ENCODE assay signal across 20 mouse cellular contexts in the genomic region with DNA sequence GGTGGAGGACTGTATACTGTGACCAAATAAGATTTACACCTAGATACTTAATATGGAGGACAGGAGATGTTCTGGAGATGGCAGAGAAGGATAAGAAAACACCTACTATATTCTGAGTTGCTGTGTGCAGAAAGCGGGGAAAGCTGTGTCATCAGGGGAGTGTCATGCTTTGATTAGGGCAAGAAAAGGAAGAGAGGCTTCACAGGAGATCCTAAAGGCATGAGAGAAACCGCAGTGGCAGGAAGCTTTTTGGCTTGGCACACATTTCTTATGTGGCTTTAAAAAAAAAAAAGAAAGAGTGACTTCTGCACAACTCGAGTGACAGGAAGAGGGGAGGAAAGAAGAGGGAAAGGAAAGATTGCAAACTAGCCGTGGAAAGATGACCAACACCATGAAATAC. TPM values are rescaled to one million over a fixed set of nuclear protein-coding genes. Genes with fewer than 3 reads are reported as not detected.
DNase-seq lines count a peak whose midpoint lies in the region; ATAC-seq and TF ChIP-seq lines count a peak whose summit lies in the region.
"Had no signal": no experiment of that assay in that cellular context is flagged by ENCODE, and none has a peak within 500 bp of the region (broad histone marks: within the 10 kb centered on the region; RNA-seq: fewer than 3 reads in every experiment).

No protein-coding gene starts in this region.

- peak overlapping the region; percentile 97 for H3K27ac ChIP-seq in CH12.LX (ENCODE audit: insufficient read depth, low read depth)
- H3K27ac ChIP-seq in liver, postnatal 0 days (ENCODE audit: low read depth) = peak overlapping the region; percentile 49; the same call in 1 of the 2 replicates
- H3K27ac ChIP-seq in neural tube, embryonic 15.5 days (replicated peaks) = no peak overlapping the region
- H3K27ac ChIP-seq: forebrain, embryonic 12.5 days; heart, embryonic 15.5 days; hindbrain, embryonic 15.5 days; kidney, embryonic 15.5 days; limb, embryonic 10.5 days; neural tube, embryonic 12.5 days had no signal

- in situ Hi-C loops in CH12.LX (cut with MboI; ENCODE audit: low pct_ligation_motif_present, low pct_unique_long_range_greater_than_20kb, low sequenced_read_pairs) = no loop called here

- no peak; the same call in 1 of the 2 replicates for TF ChIP-seq POLR2A in CH12.LX (IDR thresholded peaks at IDR 0.05; ENCODE audit: low read depth, low read length)

- 13% methylated on average over 4 of the region's 4 CpGs for whole genome bisulfite sequencing in liver, postnatal 0 days (ENCODE audit: insufficient replicate concordance)
- WGBS in neural tube, embryonic 15.5 days = 83% methylated on average over 4 of the region's 4 CpGs

- peaks cover 93% of the 10 kb centered on the region for H3K79me2 ChIP-seq in CH12.LX (replicated peaks; ENCODE audit: control insufficient read depth, extremely low read depth, insufficient read depth, poor library complexity, severe bottlenecking)

- peak overlapping the region; percentile 82 for H3K9ac ChIP-seq in CH12.LX (ENCODE audit: insufficient read depth, low read depth)
- peak overlapping the region; percentile 31; the same call in 1 of the 2 replicates for H3K9ac ChIP-seq in liver, postnatal 0 days (replicated peaks)
- no peak overlapping the region for H3K9ac ChIP-seq in neural tube, embryonic 15.5 days (replicated peaks)
- H3K9ac ChIP-seq: forebrain, embryonic 12.5 days; heart, embryonic 15.5 days; hindbrain, embryonic 15.5 days; kidney, embryonic 15.5 days; neural tube, embryonic 12.5 days had no signal

- no peak for TF ChIP-seq RAD21 in CH12.LX (IDR thresholded peaks at IDR 0.05; ENCODE audit: low read depth, low read length)

- peaks cover 0 to 12% of the 10 kb centered on the region in 2 experiments for H3K36me3 ChIP-seq in CH12.LX (replicated peaks in 1 of 2; ENCODE audit: control insufficient read depth in 1 of 2, insufficient read depth in 1 of 2, low read length in 1 of 2)
- no peaks in the 10 kb centered on the region for H3K36me3 ChIP-seq in liver, postnatal 0 days (replicated peaks; ENCODE audit: insufficient read depth, low read length)
- H3K36me3 ChIP-seq in neural tube, embryonic 15.5 days = no peaks in the 10 kb centered on the region
- H3K36me3 ChIP-seq: forebrain, embryonic 12.5 days; heart, embryonic 15.5 days; hindbrain, embryonic 15.5 days; kidney, embryonic 15.5 days; limb, embryonic 10.5 days; neural tube, embryonic 12.5 days had no signal

- DNase-seq in CH12.LX (ENCODE audit: extremely low read depth) (no peak), MN1 (ENCODE audit: low spot score) (no peak)
- DNase-seq in liver, postnatal 0 days = no peak
- DNase-seq in thymus, postnatal 25 days = peak; percentile 54
- no peak for DNase-seq in left cerebral cortex, adult 11 months (ENCODE audit: low spot score)
- DNase-seq: cerebellum, postnatal 14 days; right cerebral cortex, adult 18-20 months had no signal

- H3K27me3 ChIP-seq in CH12.LX (replicated peaks) = no peaks in the 10 kb centered on the region
- no peaks in the 10 kb centered on the region for H3K27me3 ChIP-seq in liver, postnatal 0 days (ENCODE audit: insufficient read depth, low read length)
- H3K27me3 ChIP-seq in neural tube, embryonic 15.5 days (replicated peaks) = no peaks in the 10 kb centered on the region
- H3K27me3 ChIP-seq: forebrain, embryonic 12.5 days; heart, embryonic 15.5 days; hindbrain, embryonic 15.5 days; kidney, embryonic 15.5 days; neural tube, embryonic 12.5 days had no signal

- TF ChIP-seq EP300 in CH12.LX (IDR thresholded peaks at IDR 0.05; ENCODE audit: low read length) = no peak; the same call in none of the 2 replicates
- no peak for TF ChIP-seq EP300 in liver, postnatal 0 days (IDR thresholded peaks at IDR 0.05; ENCODE audit: low read depth)

- peak overlapping the region; percentile 94 for H3K4me2 ChIP-seq in CH12.LX (ENCODE audit: insufficient read depth, low read depth, poor library complexity, severe bottlenecking)
- H3K4me2 ChIP-seq in liver, postnatal 0 days (ENCODE audit: low read depth, low read length) = peak overlapping the region; percentile 52
- H3K4me2 ChIP-seq in neural tube, embryonic 15.5 days = no peak overlapping the region
- H3K4me2 ChIP-seq: forebrain, embryonic 12.5 days; heart, embryonic 15.5 days; hindbrain, embryonic 15.5 days; kidney, embryonic 15.5 days; midbrain, embryonic 11.5 days; neural tube, embryonic 12.5 days had no signal

- H3K4me1 ChIP-seq in CH12.LX (ENCODE audit: control insufficient read depth in 1 of 2, insufficient read depth in 2 of 2) = peaks cover 19 to 63% of the 10 kb centered on the region in 2 experiments
- peaks cover 44% of the 10 kb centered on the region for H3K4me1 ChIP-seq in liver, postnatal 0 days (ENCODE audit: insufficient read depth)
- H3K4me1 ChIP-seq in neural tube, embryonic 15.5 days = peaks cover 16% of the 10 kb centered on the region

- TF ChIP-seq CTCF in CH12.LX (conservative IDR thresholded peaks at IDR 0.05 in 1 of 2, IDR thresholded peaks at IDR 0.05 in 1 of 2; ENCODE audit: low read depth in 2 of 2, low read length in 2 of 2) = no peak
- no peak for TF ChIP-seq CTCF in liver, postnatal 0 days (IDR thresholded peaks at IDR 0.05; ENCODE audit: low read depth)

- dilution Hi-C loops in CH12.LX (cut with MboI; ENCODE audit: extremely low pct_ligation_motif_present, extremely low pct_unique_long_range_greater_than_20kb, low sequenced_read_pairs) = no loop called here

- ATAC-seq in granulocyte monocyte progenitor cell, adult 5-6 weeks (replicated peaks; ENCODE audit: poor library complexity, severe bottlenecking) = peak; percentile 55
- no peak for ATAC-seq in liver, postnatal 0 days
- no peak for ATAC-seq in neural tube, embryonic 15.5 days (ENCODE audit: low FRiP score)

- peak overlapping the region in 2 of 3 experiments; percentile 28 to 37 for H3K4me3 ChIP-seq in CH12.LX (replicated peaks in 1 of 3; ENCODE audit: low read depth in 2 of 3, low read length in 2 of 3, poor library complexity in 1 of 3)
- H3K4me3 ChIP-seq in liver, postnatal 0 days (ENCODE audit: low read depth, low read length) = no peak overlapping the region
- no peak overlapping the region for H3K4me3 ChIP-seq in neural tube, embryonic 15.5 days (replicated peaks)
- H3K4me3 ChIP-seq: forebrain, embryonic 12.5 days; heart, embryonic 15.5 days; hindbrain, embryonic 15.5 days; kidney, embryonic 15.5 days; limb, embryonic 10.5 days; neural tube, embryonic 12.5 days had no signal

- no peaks in the 10 kb centered on the region for H3K9me3 ChIP-seq in CH12.LX (replicated peaks; ENCODE audit: low read length)
- no peaks in the 10 kb centered on the region for H3K9me3 ChIP-seq in liver, postnatal 0 days (ENCODE audit: low read length)
- H3K9me3 ChIP-seq in neural tube, embryonic 15.5 days (replicated peaks) = no peaks in the 10 kb centered on the region
- H3K9me3 ChIP-seq: forebrain, embryonic 12.5 days; heart, embryonic 15.5 days; hindbrain, embryonic 15.5 days; kidney, embryonic 15.5 days; limb, embryonic 10.5 days; neural tube, embryonic 12.5 days had no signal

TF ChIP-seq in CH12.LX, 34 proteins besides CTCF, POLR2A, EP300 and RAD21:
- TF ChIP-seq MAFK (IDR thresholded peaks at IDR 0.05; ENCODE audit: insufficient replicate concordance, low read length) (0 out of 2 replicates have a peak, but pooled peaks have one; percentile 34), MXI1 (IDR thresholded peaks at IDR 0.05; ENCODE audit: low read depth, low read length) (0 out of 2 replicates have a peak, but pooled peaks have one; percentile 43), BHLHE40 (IDR thresholded peaks at IDR 0.05; ENCODE audit: low read depth, low read length) (peak; percentile 71), HCFC1 (IDR thresholded peaks at IDR 0.05; ENCODE audit: low read depth, low read length) (no peak), TBP (conservative IDR thresholded peaks at IDR 0.05; ENCODE audit: low read depth, low read length) (no peak), ETS1 (conservative IDR thresholded peaks at IDR 0.05; ENCODE audit: low read depth, low read length) (peak; percentile 33), ZNF384 (IDR thresholded peaks at IDR 0.05; ENCODE audit: low read depth, low read length) (peak; percentile 79)
TF ChIP-seq in CH12.LX: peak in this region for 5.

RNA-seq across cellular contexts. Expression of a gene that starts 4.5 kb away (rescaled TPM):
- total RNA-seq in CH12.LX (2012; rRNA removed) (35.3 and 37.6 TPM in 2 replicates), CH12.LX (2014; rRNA removed) (33.8 and 35.9 TPM in 2 replicates)
- polyA plus RNA-seq in CH12.LX (2012; ENCODE audit: insufficient read length, low read depth) = 42.7 and 47.0 TPM in 2 replicates
- total RNA-seq in granulocyte monocyte progenitor cell, adult 5-6 weeks (2014; fragmentation: Nextera tagmentation) = 19.2 and 27.1 TPM in 2 replicates
- total RNA-seq in granulocyte monocyte progenitor cell, adult 5-6 weeks (2017) = 27.5 and 30.5 TPM in 2 replicates
- 5.0 and 6.0 TPM in 2 replicates for polyA plus RNA-seq in liver, postnatal 0 days (2015; fragmentation: Nextera tagmentation; extraction: Ambion mirVana)
- 7.1 and 7.2 TPM in 2 replicates for polyA plus RNA-seq in neural tube, embryonic 15.5 days (2015; fragmentation: Nextera tagmentation; extraction: Ambion mirVana)

RNA-seq across cellular contexts. Expression of a gene that starts 21.8 kb away (rescaled TPM):
- 4.2 and 5.7 TPM in 2 replicates for total RNA-seq in CH12.LX (2012; rRNA removed)
- 0.52 and 0.99 TPM in 2 replicates for total RNA-seq in CH12.LX (2014; rRNA removed)
- polyA plus RNA-seq in CH12.LX (2012; ENCODE audit: insufficient read length, low read depth) = 1.2 and 1.9 TPM in 2 replicates
- not detected in 2 replicates for total RNA-seq in granulocyte monocyte progenitor cell, adult 5-6 weeks (2014; fragmentation: Nextera tagmentation)
- total RNA-seq in granulocyte monocyte progenitor cell, adult 5-6 weeks (2017) = not detected in 2 replicates
- polyA plus RNA-seq in liver, postnatal 0 days (2015; fragmentation: Nextera tagmentation; extraction: Ambion mirVana) = 0.97 and 1.7 TPM in 2 replicates
- polyA plus RNA-seq in neural tube, embryonic 15.5 days (2015; fragmentation: Nextera tagmentation; extraction: Ambion mirVana) = 0.36 and 0.91 TPM in 2 replicates
- polyA plus RNA-seq: forebrain, embryonic 12.5 days had no signal

RNA-seq across cellular contexts. Expression of a gene that starts 22.3 kb away (rescaled TPM):
- total RNA-seq in CH12.LX (2012; rRNA removed) (30.9 and 37.2 TPM in 2 replicates), CH12.LX (2014; rRNA removed) (41.7 and 49.4 TPM in 2 replicates)
- 30.4 and 36.5 TPM in 2 replicates for polyA plus RNA-seq in CH12.LX (2012; ENCODE audit: insufficient read length, low read depth)
- 16.9 and 18.2 TPM in 2 replicates for total RNA-seq in granulocyte monocyte progenitor cell, adult 5-6 weeks (2014; fragmentation: Nextera tagmentation)
- 10.3 and 10.9 TPM in 2 replicates for total RNA-seq in granulocyte monocyte progenitor cell, adult 5-6 weeks (2017)
- polyA plus RNA-seq in liver, postnatal 0 days (2015; fragmentation: Nextera tagmentation; extraction: Ambion mirVana) = 26.1 and 29.1 TPM in 2 replicates
- 43.5 and 51.7 TPM in 2 replicates for polyA plus RNA-seq in neural tube, embryonic 15.5 days (2015; fragmentation: Nextera tagmentation; extraction: Ambion mirVana)

RNA-seq across cellular contexts. Expression of a gene that starts 49.7 kb away (rescaled TPM):
- not detected in 2 replicates for total RNA-seq in CH12.LX (2012; rRNA removed)
- not detected in 2 replicates for total RNA-seq in CH12.LX (2014; rRNA removed)
- not detected in 2 replicates for polyA plus RNA-seq in CH12.LX (2012; ENCODE audit: insufficient read length, low read depth)
- not detected in 2 replicates for total RNA-seq in granulocyte monocyte progenitor cell, adult 5-6 weeks (2014; fragmentation: Nextera tagmentation)
- total RNA-seq in granulocyte monocyte progenitor cell, adult 5-6 weeks (2017) = not detected in 2 replicates
- polyA plus RNA-seq in liver, postnatal 0 days (2015; fragmentation: Nextera tagmentation; extraction: Ambion mirVana) = 0.36 and 0.41 TPM in 2 replicates
- polyA plus RNA-seq in neural tube, embryonic 15.5 days (2015; fragmentation: Nextera tagmentation; extraction: Ambion mirVana) = 1.1 and 1.4 TPM in 2 replicates
- total RNA-seq: ES-E14; gastrocnemius, adult 18-20 months had no signal
- polyA plus RNA-seq: embryonic facial prominence, embryonic 14.5 days; forebrain, embryonic 12.5 days; heart, embryonic 15.5 days; kidney, embryonic 15.5 days; limb, embryonic 10.5 days; lung, embryonic 16.5 days; midbrain, embryonic 11.5 days had no signal

Comparison
In these comparisons a context has a peak if more than half of its experiments do, and no peak if none do; other contexts are left out.
1. H3K4me3 ChIP-seq: peak in CH12.LX (2 of 3); none in liver, postnatal 0 days (single experiment) and neural tube, embryonic 15.5 days (single experiment).